Mouse (Mus musculus) liver, embryonic 11.5 days (tissue): ENCODE measurements around the gene Hoxa11. TPM values are rescaled to one million over a fixed set of nuclear protein-coding genes. Genes with fewer than 3 reads are reported as not detected.

Experiments
- ATAC-seq: fragments of 200-750 bp; cut with Nextera tagmentation; replicated peaks from 2 replicates; pipeline ENCODE4 v1.8.0; 2017; ENCODE audit warnings: moderate number of reproducible peaks, mild to moderate bottlenecking, moderate TSS enrichment, moderate library complexity; ENCODE audit not compliant: low FRiP score
- DNase-seq: peaks from one replicate; pipeline ENCODE4 v3.0.0-alpha.2; 2017; ENCODE audit warnings: low spot score
- H3K27ac ChIP-seq: fragments of 300-500 bp; sonication (generic); 2 replicates; pipeline ENCODE4 v1.5.1; 2014; ENCODE audit warnings: mild to moderate bottlenecking, low read depth, low read length, control low read depth
- H3K27me3 ChIP-seq: fragments of 300-500 bp; sonication (generic); replicated peaks from 2 replicates; pipeline ENCODE4 v1.6.1; 2014; ENCODE audit warnings: low read length, mixed read lengths; ENCODE audit not compliant: control insufficient read depth, insufficient read depth
- H3K36me3 ChIP-seq: fragments of 300-500 bp; sonication (generic); 2 replicates; pipeline ENCODE4 v1.6.1; 2014; ENCODE audit warnings: mild to moderate bottlenecking, low read length, moderate library complexity, mixed read lengths; ENCODE audit not compliant: control insufficient read depth, insufficient read depth
- H3K4me1 ChIP-seq: fragments of 300-500 bp; sonication (generic); replicated peaks from 2 replicates; pipeline ENCODE4 v1.6.1; 2014; ENCODE audit warnings: low read length, mixed read lengths; ENCODE audit not compliant: control insufficient read depth, insufficient read depth
- H3K4me2 ChIP-seq: fragments of 300-500 bp; sonication (generic); 2 replicates; pipeline ENCODE4 v1.6.1; 2014; ENCODE audit warnings: mild to moderate bottlenecking, control low read depth, moderate library complexity
- H3K4me3 ChIP-seq: fragments of 300-500 bp; sonication (generic); 2 replicates; pipeline ENCODE4 v1.5.1; 2014; ENCODE audit warnings: low read depth, low read length, control low read depth
- H3K9ac ChIP-seq: fragments of 300-500 bp; sonication (generic); 2 replicates; pipeline ENCODE4 v1.6.1; 2014; ENCODE audit warnings: low read depth, low read length, control low read depth
- H3K9me3 ChIP-seq: fragments of 300-500 bp; sonication (generic); 2 replicates; pipeline ENCODE4 v1.6.1; 2016; ENCODE audit warnings: low read length, inconsistent platforms, mixed read lengths; ENCODE audit not compliant: control insufficient read depth
- WGBS: fragments of 180-500 bp; shearing (Covaris S2); extraction: QIAGEN DNeasy Blood & Tissue Kit; methylation state at CpG from one replicate; pipeline ENCODE4 v1.1.7; 2014; 5-methylcytosine and 5-hydroxymethylcytosine counted together
- polyA plus RNA-seq: library from polyadenylated mRNA; unstranded; fragments of >200 nt; fragmentation: Nextera tagmentation; extraction: Ambion mirVana; gene quantifications from 2 replicates; pipeline ENCODE4 v1.2.1, GENCODE M21; 2014

Gene Hoxa11
- polyA plus RNA-seq, 1 experiment from 2014 or later, result 0.26 TPM

- Histone ChIP-seq H3K4me3 (0 out of 2 replicates have a peak overlapping the region, but pooled peaks have one; percentile 10), H3K36me3 (no peaks in the 10 kb centered on the region), H3K27me3 (peaks cover 100% of the 10 kb centered on the region), H3K4me1 (no peaks in the 10 kb centered on the region), H3K27ac (no peak overlapping the region), H3K9ac (no peak overlapping the region), H3K4me2 (no peak overlapping the region), H3K9me3 (no peaks in the 10 kb centered on the region)
- 2% methylated on average over 23 of the region's 23 CpGs for WGBS
- DNase-seq, result no peak
- ATAC-seq, result no peak
Measured at GRCm38 (mm10) chr6:52244471-52245039, 1.1 kb downstream of the Hoxa11 start.

- ATAC-seq, result no peak
- H3K4me3 ChIP-seq, result no peak overlapping the region
- H3K4me1 ChIP-seq, result no peaks in the 10 kb centered on the region
- WGBS, result 3% methylated on average over 12 of the region's 12 CpGs
- no peak for DNase-seq
- H3K27me3 ChIP-seq, result peaks cover 98% of the 10 kb centered on the region
- no peaks in the 10 kb centered on the region for H3K9me3 ChIP-seq
- no peak overlapping the region for H3K4me2 ChIP-seq
- no peaks in the 10 kb centered on the region for H3K36me3 ChIP-seq
- no peak overlapping the region for H3K27ac ChIP-seq
- H3K9ac ChIP-seq, result no peak overlapping the region
Measured at GRCm38 (mm10) chr6:52243681-52244121, 1.9 kb downstream of the Hoxa11 start.

- Histone ChIP-seq H3K9ac (no peak overlapping the region), H3K4me3 (no peak overlapping the region), H3K4me2 (no peak overlapping the region), H3K36me3 (no peaks in the 10 kb centered on the region), H3K27me3 (peaks cover 98% of the 10 kb centered on the region), H3K4me1 (no peaks in the 10 kb centered on the region), H3K9me3 (no peaks in the 10 kb centered on the region), H3K27ac (no peak overlapping the region)
- WGBS, result 3% methylated on average over 4 of the region's 4 CpGs
- DNase-seq (no peak), ATAC-seq (no peak)
Measured at GRCm38 (mm10) chr6:52242801-52243332, 2.7 kb downstream of the Hoxa11 start.

GRCm38 (mm10) chr6:52241001-52241621 lies 4.5 kb downstream of the Hoxa11 start:
- Histone ChIP-seq H3K4me2 (no peak overlapping the region), H3K27ac (no peak overlapping the region), H3K4me1 (no peaks in the 10 kb centered on the region), H3K9ac (no peak overlapping the region), H3K36me3 (no peaks in the 10 kb centered on the region), H3K9me3 (no peaks in the 10 kb centered on the region), H3K27me3 (peaks cover 98% of the 10 kb centered on the region), H3K4me3 (no peak overlapping the region)
- DNase-seq (no peak), ATAC-seq (no peak)
- 3% methylated on average over 9 of the region's 9 CpGs for WGBS

GRCm38 (mm10) chr6:52240389-52241000 lies 5.1 kb downstream of the Hoxa11 start, which contains the start of gene Hoxa10:
TSS of gene Hoxa10 (minus strand) at chr6:52240854.
- Histone ChIP-seq H3K4me3 (no peak within 1 kb of the TSS), H3K9ac (no peak within 1 kb of the TSS), H3K4me1 (no peaks in the 10 kb centered on the region), H3K9me3 (no peaks in the 10 kb centered on the region), H3K27ac (no peak within 1 kb of the TSS), H3K4me2 (no peak within 1 kb of the TSS), H3K27me3 (peaks cover 98% of the 10 kb centered on the region), H3K36me3 (no peaks in the 10 kb centered on the region)
- DNase-seq (no peak), ATAC-seq (no peak)
- WGBS, result 2% methylated on average over 35 of the region's 35 CpGs

- no peak overlapping the region for H3K4me2 ChIP-seq
- H3K9me3 ChIP-seq, result no peaks in the 10 kb centered on the region
- ATAC-seq, result no peak
- H3K9ac ChIP-seq, result no peak overlapping the region
- no peak overlapping the region for H3K27ac ChIP-seq
- no peak for DNase-seq
- H3K4me3 ChIP-seq, result no peak overlapping the region
- H3K27me3 ChIP-seq, result peaks cover 98% of the 10 kb centered on the region
- H3K36me3 ChIP-seq, result no peaks in the 10 kb centered on the region
- WGBS, result 2% methylated on average over 30 of the region's 30 CpGs
- H3K4me1 ChIP-seq, result no peaks in the 10 kb centered on the region
Measured at GRCm38 (mm10) chr6:52239625-52240388, 5.8 kb downstream of the Hoxa11 start.

- WGBS, result 3% methylated on average over 7 of the region's 7 CpGs
Measured at GRCm38 (mm10) chr6:52238976-52239375, 6.6 kb downstream of the Hoxa11 start.

GRCm38 (mm10) chr6:52238155-52238545 lies 7.5 kb downstream of the Hoxa11 start:
- Histone ChIP-seq H3K4me1 (no peaks in the 10 kb centered on the region), H3K27me3 (peaks cover 98% of the 10 kb centered on the region), H3K4me2 (no peak overlapping the region), H3K27ac (no peak overlapping the region), H3K9ac (no peak overlapping the region), H3K36me3 (no peaks in the 10 kb centered on the region), H3K4me3 (no peak overlapping the region), H3K9me3 (no peaks in the 10 kb centered on the region)
- WGBS, result 2% methylated on average over 7 of the region's 7 CpGs
- DNase-seq (no peak), ATAC-seq (no peak)

More at GRCm38 (mm10) chr6:52238976-52239375, 6.6 kb downstream of the Hoxa11 start:
- Histone ChIP-seq H3K9me3 (no peaks in the 10 kb centered on the region), H3K4me2 (no peak overlapping the region), H3K27me3 (peaks cover 98% of the 10 kb centered on the region), H3K4me3 (no peak overlapping the region), H3K9ac (no peak overlapping the region), H3K4me1 (no peaks in the 10 kb centered on the region), H3K36me3 (no peaks in the 10 kb centered on the region), H3K27ac (no peak overlapping the region)
- DNase-seq (no peak), ATAC-seq (no peak)
